Mouse (Mus musculus) embryonic fibroblast, embryonic 13.5 days (primary cell): ENCODE results near the gene Erc2.

Experiments used
- CTCF ChIP-seq: IDR thresholded peaks from 2 replicates; pipeline ENCODE4 v1.5.1; 2011; ENCODE audit warnings: mild to moderate bottlenecking, control low read depth, low read length, moderate library complexity, borderline replicate concordance; ENCODE audit not compliant: insufficient read depth
- POLR2A ChIP-seq: IDR thresholded peaks from 2 replicates; pipeline ENCODE4 v1.6.1; 2011; ENCODE audit warnings: low read depth, mild to moderate bottlenecking, control low read depth, low read length, moderate library complexity

- no peak for TF ChIP-seq CTCF
- TF ChIP-seq POLR2A = no peak
Observed at GRCm38 (mm10) chr14:27800766-27801165, 178.5 kb downstream of the Erc2 start.
